Mouse (Mus musculus) midbrain, embryonic 16.5 days (tissue): Measurements from ENCODE around the gene Asb8. TPM values are rescaled to one million over a fixed set of nuclear protein-coding genes. Genes with fewer than 3 reads are reported as not detected.

Experiments
- ATAC-seq: fragments of 200-750 bp; cut with Nextera tagmentation; 2 replicates; pipeline ENCODE4 v1.8.0; 2017; ENCODE audit warnings: moderate TSS enrichment
- H3K27ac ChIP-seq: fragments of 300-500 bp; sonication (generic); 2 replicates; pipeline ENCODE4 v1.5.1; 2014; ENCODE audit warnings: mild to moderate bottlenecking, low read length, mixed read lengths
- H3K27me3 ChIP-seq: fragments of 300-500 bp; sonication (generic); 2 replicates; pipeline ENCODE4 v1.6.1; 2014; ENCODE audit warnings: low read depth, low read length, mixed read lengths; ENCODE audit not compliant: control insufficient read depth, insufficient read depth
- H3K36me3 ChIP-seq: fragments of 300-500 bp; sonication (generic); 2 replicates; pipeline ENCODE4 v1.6.1; 2014; ENCODE audit warnings: mild to moderate bottlenecking, low read length, moderate library complexity, mixed read lengths; ENCODE audit not compliant: control insufficient read depth, insufficient read depth
- H3K4me1 ChIP-seq: fragments of 300-500 bp; sonication (generic); 2 replicates; pipeline ENCODE4 v1.6.1; 2014; ENCODE audit warnings: mild to moderate bottlenecking, low read length, mixed read lengths; ENCODE audit not compliant: control insufficient read depth, insufficient read depth
- H3K4me2 ChIP-seq: fragments of 300-500 bp; sonication (generic); 2 replicates; pipeline ENCODE4 v1.6.1; 2014; ENCODE audit warnings: mild to moderate bottlenecking, low read length, mixed read lengths
- H3K4me3 ChIP-seq: fragments of 300-500 bp; sonication (generic); 2 replicates; pipeline ENCODE4 v1.5.1; 2014; ENCODE audit warnings: low read depth, mild to moderate bottlenecking, low read length, moderate library complexity, mixed read lengths
- H3K9ac ChIP-seq: fragments of 300-500 bp; sonication (generic); 2 replicates; pipeline ENCODE4 v1.6.1; 2014; ENCODE audit warnings: low read depth, low read length, mixed read lengths
- H3K9me3 ChIP-seq: fragments of 300-500 bp; sonication (generic); replicated peaks from 2 replicates; pipeline ENCODE4 v1.6.1; 2014; ENCODE audit warnings: mild to moderate bottlenecking, low read length, mixed read lengths; ENCODE audit not compliant: control insufficient read depth, poor library complexity, severe bottlenecking
- WGBS: fragments of 180-500 bp; shearing (Covaris S2); extraction: QIAGEN DNeasy Blood & Tissue Kit; methylation state at CpG from one replicate; pipeline ENCODE4 v1.1.7; 2014; 5-methylcytosine and 5-hydroxymethylcytosine counted together
- polyA plus RNA-seq: library from polyadenylated mRNA; unstranded; fragments of >200 nt; fragmentation: Nextera tagmentation; extraction: Ambion mirVana; gene quantifications from 2 replicates; pipeline ENCODE4 v1.2.1, GENCODE M21; 2015

Gene Asb8
- polyA plus RNA-seq, 1 experiment from 2014 or later = 63.5 TPM

- Histone ChIP-seq H3K4me3 (no peak overlapping the region), H3K27ac (no peak overlapping the region), H3K4me2 (no peak overlapping the region), H3K9me3 (no peaks in the 10 kb centered on the region), H3K27me3 (no peaks in the 10 kb centered on the region), H3K4me1 (no peaks in the 10 kb centered on the region), H3K36me3 (peaks cover 61% of the 10 kb centered on the region), H3K9ac (no peak overlapping the region)
- 95% methylated on average over 13 of the region's 13 CpGs for WGBS
- ATAC-seq = no peak
Observed at GRCm38 (mm10) chr15:98135671-98136070, 29.8 kb downstream of the Asb8 start.

- Histone ChIP-seq H3K4me1 (no peaks in the 10 kb centered on the region), H3K36me3 (peaks cover 58% of the 10 kb centered on the region), H3K27ac (peak overlapping the region; percentile 51; the same call in 1 of the 2 replicates), H3K4me2 (no peak overlapping the region), H3K9me3 (no peaks in the 10 kb centered on the region), H3K27me3 (no peaks in the 10 kb centered on the region), H3K9ac (no peak overlapping the region), H3K4me3 (no peak overlapping the region)
- WGBS = 70% methylated on average over 3 of the region's 3 CpGs
- ATAC-seq = peak; percentile 54
Observed at GRCm38 (mm10) chr15:98134666-98135065, 30.8 kb downstream of the Asb8 start.

- ATAC-seq = peak; percentile 56; the same call in 1 of the 2 replicates
- Histone ChIP-seq H3K9ac (no peak overlapping the region), H3K4me2 (no peak overlapping the region), H3K4me1 (no peaks in the 10 kb centered on the region), H3K4me3 (no peak overlapping the region), H3K36me3 (peaks cover 56% of the 10 kb centered on the region), H3K27ac (peak overlapping the region; percentile 51), H3K27me3 (no peaks in the 10 kb centered on the region), H3K9me3 (no peaks in the 10 kb centered on the region)
- 82% methylated on average over 4 of the region's 4 CpGs for WGBS
Observed at GRCm38 (mm10) chr15:98134034-98134433, 31.4 kb downstream of the Asb8 start.

GRCm38 (mm10) chr15:98133471-98133870 is 32.0 kb downstream of the Asb8 start:
- Histone ChIP-seq H3K27me3 (no peaks in the 10 kb centered on the region), H3K36me3 (peaks cover 55% of the 10 kb centered on the region), H3K4me1 (no peaks in the 10 kb centered on the region), H3K9me3 (no peaks in the 10 kb centered on the region), H3K27ac (no peak overlapping the region), H3K4me3 (no peak overlapping the region), H3K9ac (no peak overlapping the region), H3K4me2 (no peak overlapping the region)
- 98% methylated on average over 3 of the region's 3 CpGs for WGBS
- ATAC-seq = no peak

- Histone ChIP-seq H3K27me3 (no peaks in the 10 kb centered on the region), H3K4me1 (no peaks in the 10 kb centered on the region), H3K27ac (no peak overlapping the region), H3K4me2 (no peak overlapping the region), H3K4me3 (no peak overlapping the region), H3K36me3 (peaks cover 59% of the 10 kb centered on the region), H3K9ac (no peak overlapping the region), H3K9me3 (no peaks in the 10 kb centered on the region)
- WGBS = 92% methylated on average over 15 of the region's 15 CpGs
- ATAC-seq = no peak
Observed at GRCm38 (mm10) chr15:98131942-98132655, 33.3 kb downstream of the Asb8 start.

- no peak for ATAC-seq
- H3K36me3 ChIP-seq = peaks cover 53% of the 10 kb centered on the region
- no peaks in the 10 kb centered on the region for H3K4me1 ChIP-seq
- no peak overlapping the region for H3K27ac ChIP-seq
- no peaks in the 10 kb centered on the region for H3K27me3 ChIP-seq
- no peaks in the 10 kb centered on the region for H3K9me3 ChIP-seq
- no peak overlapping the region for H3K9ac ChIP-seq
- 94% methylated on average over 7 of the region's 7 CpGs for WGBS
- H3K4me3 ChIP-seq = no peak overlapping the region
- no peak overlapping the region for H3K4me2 ChIP-seq
Observed at GRCm38 (mm10) chr15:98131451-98131850, 34.0 kb downstream of the Asb8 start.

- no peak overlapping the region for H3K27ac ChIP-seq
- no peaks in the 10 kb centered on the region for H3K27me3 ChIP-seq
- no peak for ATAC-seq
- H3K36me3 ChIP-seq = peaks cover 49% of the 10 kb centered on the region
- 92% methylated on average over 4 of the region's 4 CpGs for WGBS
- H3K4me1 ChIP-seq = no peaks in the 10 kb centered on the region
- H3K4me3 ChIP-seq = no peak overlapping the region
- no peaks in the 10 kb centered on the region for H3K9me3 ChIP-seq
- no peak overlapping the region for H3K4me2 ChIP-seq
- H3K9ac ChIP-seq = no peak overlapping the region
Observed at GRCm38 (mm10) chr15:98131001-98131400, 34.4 kb downstream of the Asb8 start.

- no peaks in the 10 kb centered on the region for H3K9me3 ChIP-seq
- no peak overlapping the region for H3K27ac ChIP-seq
- peaks cover 44% of the 10 kb centered on the region for H3K36me3 ChIP-seq
- no peak overlapping the region for H3K4me2 ChIP-seq
- H3K27me3 ChIP-seq = no peaks in the 10 kb centered on the region
- WGBS = 94% methylated on average over 20 of the region's 20 CpGs
- no peaks in the 10 kb centered on the region for H3K4me1 ChIP-seq
- ATAC-seq = no peak
- no peak overlapping the region for H3K4me3 ChIP-seq
- no peak overlapping the region for H3K9ac ChIP-seq
Observed at GRCm38 (mm10) chr15:98120831-98121230, 44.6 kb downstream of the Asb8 start.

GRCm38 (mm10) chr15:98119363-98119762 is 46.1 kb downstream of the Asb8 start:
- no peak overlapping the region for H3K4me2 ChIP-seq
- H3K9ac ChIP-seq = no peak overlapping the region
- ATAC-seq = no peak
- no peak overlapping the region for H3K27ac ChIP-seq
- peaks cover 37% of the 10 kb centered on the region for H3K36me3 ChIP-seq
- no peaks in the 10 kb centered on the region for H3K9me3 ChIP-seq
- H3K27me3 ChIP-seq = no peaks in the 10 kb centered on the region
- 90% methylated on average over 12 of the region's 12 CpGs for WGBS
- H3K4me1 ChIP-seq = no peaks in the 10 kb centered on the region
- H3K4me3 ChIP-seq = no peak overlapping the region
